Comparison of ENCODE assay signal across 28 mouse cellular contexts in genomic region chr16:30439411-30439810, GRCm38 (mm10). TPM values are rescaled to one million over a fixed set of nuclear protein-coding genes. Genes with fewer than 3 reads are reported as not detected.
DNase-seq lines count a peak whose midpoint lies in the region; ATAC-seq and TF ChIP-seq lines count a peak whose summit lies in the region.
"Had no signal": no experiment of that assay in that cellular context is flagged by ENCODE, and none has a peak within 500 bp of the region (broad histone marks: within the 10 kb centered on the region; RNA-seq: fewer than 3 reads in every experiment).

No protein-coding gene starts in this region.

- H3K4me3 ChIP-seq in heart, embryonic 12.5 days: no peak overlapping the region
- H3K4me3 ChIP-seq in embryonic fibroblast, embryonic 13.5 days (ENCODE audit: insufficient read depth, low read length): no peak overlapping the region
- H3K4me3 ChIP-seq: embryonic facial prominence, embryonic 13.5 days; heart, adult 2 months; hindbrain, embryonic 15.5 days; left cerebral cortex, adult 2 months; limb, embryonic 15.5 days; megakaryocyte, embryonic 14.5 days; midbrain, embryonic 13.5 days had no signal

- TF ChIP-seq POLR2A in embryonic fibroblast, embryonic 13.5 days (IDR thresholded peaks at IDR 0.05; ENCODE audit: low read depth, low read length): no peak

- H3K9me3 ChIP-seq in heart, embryonic 12.5 days (replicated peaks): no peaks in the 10 kb centered on the region
- H3K9me3 ChIP-seq: embryonic facial prominence, embryonic 13.5 days; hindbrain, embryonic 15.5 days; limb, embryonic 15.5 days; megakaryocyte, embryonic 14.5 days; midbrain, embryonic 13.5 days had no signal

- H3K9ac ChIP-seq in heart, embryonic 12.5 days: 0 out of 2 replicates have a peak overlapping the region, but pooled peaks have one; percentile 1
- H3K9ac ChIP-seq: embryonic facial prominence, embryonic 13.5 days; hindbrain, embryonic 15.5 days; limb, embryonic 15.5 days; liver, embryonic 14.5 days; lung, embryonic 14.5 days; midbrain, embryonic 13.5 days had no signal

- H3K4me1 ChIP-seq in heart, embryonic 12.5 days (replicated peaks): peaks cover 36% of the 10 kb centered on the region
- peaks cover 9% of the 10 kb centered on the region; the same call in 1 of the 2 replicates for H3K4me1 ChIP-seq in embryonic fibroblast, embryonic 13.5 days (ENCODE audit: control insufficient read depth, insufficient read depth, low read length)
- H3K4me1 ChIP-seq: hindbrain, embryonic 15.5 days; midbrain, embryonic 13.5 days had no signal

- TF ChIP-seq CTCF in embryonic fibroblast, embryonic 13.5 days (IDR thresholded peaks at IDR 0.05; ENCODE audit: borderline replicate concordance, insufficient read depth, low read length): no peak

- no peak for DNase-seq in heart, adult 18-20 months
- peak; percentile 44 for DNase-seq in 416B (ENCODE audit: low read depth)
- peak; percentile 73 for DNase-seq in adrenal gland, adult 2 months
- no peak for DNase-seq in frontal cortex, postnatal 25 days (ENCODE audit: low spot score in 2 of 2)
- no peak for DNase-seq in retina, postnatal 1 day
- DNase-seq: cerebellum, adult 2 months; cerebellum, postnatal 25 days; embryo, embryonic 11 days; gastrocnemius, postnatal 14 days; heart, adult 2 months; kidney, adult 2 months; kidney, postnatal 10 days; left cerebral cortex, postnatal 4 days; lung, embryonic 14.5 days; lung, postnatal 36 days; right cerebral cortex, postnatal 14 days; spleen, adult 18-20 months had no signal

- peak overlapping the region; percentile 53; the same call in 1 of the 2 replicates for H3K27ac ChIP-seq in heart, embryonic 12.5 days (ENCODE audit: poor library complexity, severe bottlenecking)
- peak overlapping the region; percentile 88 for H3K27ac ChIP-seq in embryonic fibroblast, embryonic 13.5 days (ENCODE audit: insufficient read depth, low read length)
- H3K27ac ChIP-seq: embryonic facial prominence, embryonic 13.5 days; heart, adult 2 months; hindbrain, embryonic 15.5 days; left cerebral cortex, adult 2 months; limb, embryonic 15.5 days; liver, embryonic 14.5 days; midbrain, embryonic 13.5 days had no signal

- WGBS in heart, embryonic 12.5 days: 44% methylated on average over 6 of the region's 6 CpGs

- no peak for ATAC-seq in heart, embryonic 12.5 days (ENCODE audit: insufficient number of reproducible peaks, low FRiP score)
- ATAC-seq: forebrain, embryonic 14.5 days; midbrain, embryonic 13.5 days; Patski had no signal

- H3K4me2 ChIP-seq in heart, embryonic 12.5 days: no peak overlapping the region
- H3K4me2 ChIP-seq: embryonic facial prominence, embryonic 13.5 days; hindbrain, embryonic 15.5 days; limb, embryonic 15.5 days; lung, embryonic 14.5 days; midbrain, embryonic 13.5 days had no signal

- H3K27me3 ChIP-seq in heart, embryonic 12.5 days (replicated peaks): no peaks in the 10 kb centered on the region
- H3K27me3 ChIP-seq: embryonic facial prominence, embryonic 13.5 days; hindbrain, embryonic 15.5 days; limb, embryonic 15.5 days; midbrain, embryonic 13.5 days; Patski had no signal

- H3K36me3 ChIP-seq in heart, embryonic 12.5 days: no peaks in the 10 kb centered on the region
- H3K36me3 ChIP-seq: embryonic facial prominence, embryonic 13.5 days; hindbrain, embryonic 15.5 days; limb, embryonic 15.5 days; midbrain, embryonic 13.5 days had no signal

RNA-seq across cellular contexts. Expression of gene Atp13a3, which starts 33.6 kb away (rescaled TPM):
- polyA plus RNA-seq in heart, embryonic 12.5 days (2016; fragmentation: Nextera tagmentation; extraction: Ambion mirVana): 17.6 and 17.8 TPM in 2 replicates
- total RNA-seq in heart, adult 18-20 months (2021): 10 to 100 TPM; 48.4 to 49.8 TPM
- total RNA-seq in adrenal gland, adult 2 months (2021): 10 to 100 TPM; 71.3 to 98.1 TPM
- polyA plus RNA-seq in adrenal gland, adult 2 months (2012; rRNA removed): 65.3 and 69.3 TPM in 2 replicates
- 103 and 135 TPM in 2 replicates for polyA plus RNA-seq in embryonic fibroblast, embryonic 13.5 days (2011; ENCODE audit: insufficient read length, low read depth, missing spikeins)

Comparison
In these comparisons a context has a peak if more than half of its experiments do, and no peak if none do; other contexts are left out.
1. DNase-seq: peak in 416B (single experiment) and adrenal gland, adult 2 months (single experiment); none in heart, adult 18-20 months (0 of 2), frontal cortex, postnatal 25 days (0 of 2) and retina, postnatal 1 day (single experiment).